Mouse (Mus musculus) urinary bladder, postnatal 10 days (tissue): ENCODE results near the gene Samt2.
"Not testable (repeated sequence)": the region's sequence is repeated elsewhere in the genome, so short reads cannot be mapped to it uniquely, and the experiment has no call there.

Experiments
- DNase-seq: peaks from one replicate; pipeline ENCODE4 v3.0.0; 2022; ENCODE audit warnings: low spot score

Samt2 gene

DNA sequence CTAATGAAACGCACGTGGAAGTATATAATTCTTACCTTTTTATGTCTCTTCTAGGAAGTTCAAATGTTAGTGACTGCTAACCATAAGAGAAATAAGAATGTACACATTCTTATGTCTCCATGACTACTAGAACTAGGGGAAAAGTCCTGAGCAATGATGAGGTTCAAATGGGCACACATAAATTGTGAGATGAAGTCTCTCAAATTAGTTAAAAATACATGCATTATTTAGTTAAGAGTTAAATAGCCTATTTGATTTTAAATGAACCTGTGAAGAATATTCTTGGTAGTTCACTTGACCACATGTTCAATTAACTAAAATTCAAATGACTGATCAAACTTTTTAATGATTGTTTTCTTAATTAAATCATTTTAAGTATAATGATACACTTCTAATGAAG lies at the start of gene Samt2:
TSS of gene Samt2 (minus strand) at position 101 of the 400 bp plus-strand sequence.
- DNase-seq, result not testable (repeated sequence)
